Mouse (Mus musculus) layer of hippocampus, postnatal 25 days (tissue): ENCODE results near the gene Etfdh. TPM values are rescaled to one million over a fixed set of nuclear protein-coding genes. Genes with fewer than 3 reads are reported as not detected.

ENCODE experiments used
- DNase-seq, 2 experiments: peaks; one replicate each; pipeline ENCODE4 v3.0.0; 2022; ENCODE audit warnings: mixed read lengths in 2 of 2, low spot score in 1 of 2; ENCODE audit errors: extremely low spot score in 1 of 2
- total RNA-seq, 2 experiments: library from RNA; stranded (reverse); gene quantifications; 2 replicates each; pipeline ENCODE4 v1.2.3; 2021

Etfdh gene
- total RNA-seq, 2 experiments from 2014 or later: 26.2 to 27.2 TPM

- no peak for DNase-seq
Measured at GRCm38 (mm10) chr3:79555061-79555460, 74.2 kb downstream of the Etfdh start.

Other genes with a start within 250 kb of the Etfdh start
- 10 to 100 TPM; 19.9 to 21.0 TPM for gene Fnip2, start 61.7 kb downstream of the Etfdh start, total RNA-seq
- gene Ppid, start 38.2 kb downstream of the Etfdh start, total RNA-seq: 10 to 100 TPM; 75.4 to 81.6 TPM
- gene 4930579G24Rik, start 421 bp downstream of the Etfdh start, total RNA-seq: 1 to 10 TPM; 1.9 TPM
- gene Rxfp1, start 108.4 kb upstream of the Etfdh start, total RNA-seq: 10 to 100 TPM in 1 of 2 experiments, 1 to 10 TPM in 1; 6.8 to 12.0 TPM
- 10 to 100 TPM; 19.1 to 20.3 TPM for gene Tmem144, start 223.3 kb upstream of the Etfdh start, total RNA-seq